Mouse (Mus musculus) lung, postnatal 36 days (tissue): Measurements from ENCODE around the gene Prps1l3.

ENCODE experiments used
- DNase-seq: peaks from one replicate; pipeline ENCODE4 v3.0.0; 2022; ENCODE audit warnings: mixed read lengths

The Prps1l3 gene

DNA sequence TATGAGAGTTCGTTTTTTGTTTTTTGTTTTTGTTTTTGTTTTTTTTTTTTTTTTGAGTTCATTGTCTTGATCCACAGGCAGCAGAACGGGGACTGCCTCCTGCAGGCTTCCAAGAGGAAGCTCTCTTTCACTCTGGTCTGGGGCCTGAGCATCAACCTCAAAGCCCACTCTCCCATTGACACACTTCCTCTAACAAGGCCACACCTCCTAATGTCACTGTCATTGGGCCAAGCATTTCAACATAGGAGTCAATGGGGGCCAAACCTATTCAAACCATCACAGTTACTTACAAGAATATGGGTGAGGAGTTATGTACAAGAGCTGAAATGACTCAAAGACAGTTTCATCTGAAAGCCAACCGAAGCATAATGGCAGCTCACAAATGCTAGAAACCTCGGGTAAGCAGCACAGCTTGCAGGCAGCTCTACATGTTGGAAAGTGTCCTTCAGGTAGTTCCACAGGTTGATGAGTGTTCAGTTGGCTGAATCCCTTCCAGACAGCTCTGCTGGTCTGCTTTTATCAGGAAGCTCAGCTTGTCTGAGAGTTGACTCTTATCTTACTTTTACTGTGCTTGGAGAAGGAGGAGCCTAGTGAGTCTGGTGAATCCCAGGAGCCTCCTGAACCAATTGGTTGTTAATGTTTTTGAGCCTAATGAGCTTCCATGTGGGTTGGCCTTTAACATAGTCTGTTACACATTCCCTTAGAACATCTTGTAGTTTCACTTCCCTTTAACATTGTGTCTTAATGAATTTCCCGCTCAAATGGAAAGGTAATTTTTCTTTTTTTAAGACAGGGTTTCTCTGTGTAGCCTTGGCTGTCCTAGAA lies 13.7 kb downstream of the Prps1l3 start:
- peak; percentile 42 for DNase-seq

DNA sequence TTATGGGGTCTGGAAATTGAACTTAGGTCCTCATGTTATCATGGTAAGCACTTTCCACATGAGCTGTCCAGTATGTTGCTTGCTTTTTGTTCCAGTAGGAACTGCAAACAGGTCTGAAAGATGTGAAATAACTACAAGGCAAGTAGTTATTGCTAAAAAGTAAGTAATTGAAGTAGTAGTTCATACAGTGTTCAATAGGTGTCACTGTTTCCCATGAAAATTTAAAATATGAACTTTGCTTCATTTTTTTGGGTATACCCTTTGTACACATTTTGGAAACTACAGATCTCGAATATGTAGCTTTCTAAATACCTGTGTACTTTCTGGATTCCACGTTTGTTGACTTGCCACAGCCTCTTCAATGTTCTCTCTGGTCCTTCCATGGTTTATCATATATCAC lies 28.4 kb downstream of the Prps1l3 start:
- no peak for DNase-seq

DNA sequence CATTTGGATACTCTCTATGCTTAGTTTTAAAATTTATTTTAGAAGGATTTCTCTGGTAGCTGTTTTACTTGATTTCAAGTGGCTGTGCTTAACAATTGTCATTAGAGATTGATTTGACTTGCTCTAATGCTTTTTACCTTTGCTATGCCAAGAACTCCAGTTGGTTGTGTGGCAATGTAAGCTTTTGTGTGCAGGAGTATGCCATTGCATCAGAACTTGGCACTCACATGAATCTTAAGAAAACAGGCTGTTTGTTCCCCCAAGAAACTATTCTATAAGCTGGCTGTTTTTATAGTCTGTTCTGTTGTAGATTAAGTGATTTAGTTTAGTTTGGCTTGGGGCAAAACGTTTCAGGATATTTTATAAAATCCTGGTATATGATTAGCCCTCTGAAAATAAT lies 45.2 kb downstream of the Prps1l3 start:
- peak; percentile 44 for DNase-seq

DNA sequence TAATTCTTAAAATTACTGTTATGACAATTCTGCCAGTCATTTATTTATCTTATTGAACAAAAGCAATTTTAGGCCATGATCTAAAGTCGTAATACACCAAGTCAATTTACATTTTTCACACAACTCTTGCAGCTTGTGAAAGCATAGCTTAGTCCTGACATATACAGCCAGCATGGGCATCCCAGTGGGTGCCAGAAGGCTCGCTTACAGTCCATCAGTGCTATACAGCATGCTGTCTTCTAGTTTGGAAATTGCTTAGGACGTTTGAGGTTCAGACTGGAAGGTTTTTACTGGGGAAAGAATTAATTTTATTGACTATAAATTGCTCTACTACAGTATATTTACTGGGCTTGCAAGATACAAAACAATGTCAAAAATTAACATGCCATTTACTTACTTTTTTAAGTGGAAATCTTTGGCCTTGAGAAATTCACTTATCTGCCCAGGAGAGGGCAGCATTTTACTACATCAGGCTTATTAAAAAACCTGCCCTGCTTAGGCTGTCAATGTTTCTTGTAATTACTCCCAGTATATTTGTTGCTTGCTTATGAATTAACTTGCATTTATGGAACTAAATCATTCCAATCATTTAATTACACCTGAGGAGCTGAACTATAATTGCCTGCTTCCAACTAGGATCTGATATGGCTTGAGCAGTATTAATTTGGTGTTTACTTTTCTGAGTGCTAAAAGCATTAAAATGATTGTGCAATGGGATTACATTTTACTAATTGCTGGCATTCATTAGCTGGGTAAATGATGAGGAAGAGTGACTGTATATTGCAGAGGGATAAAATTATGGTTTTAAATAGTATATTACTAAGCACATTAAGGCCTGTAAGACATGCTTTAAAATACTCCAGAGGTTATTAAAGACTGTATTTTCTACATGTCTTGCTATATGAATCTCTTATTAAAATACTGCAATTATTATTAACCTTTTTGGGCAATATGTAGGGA lies 51.2 kb downstream of the Prps1l3 start:
- peak; percentile 49 for DNase-seq

DNA sequence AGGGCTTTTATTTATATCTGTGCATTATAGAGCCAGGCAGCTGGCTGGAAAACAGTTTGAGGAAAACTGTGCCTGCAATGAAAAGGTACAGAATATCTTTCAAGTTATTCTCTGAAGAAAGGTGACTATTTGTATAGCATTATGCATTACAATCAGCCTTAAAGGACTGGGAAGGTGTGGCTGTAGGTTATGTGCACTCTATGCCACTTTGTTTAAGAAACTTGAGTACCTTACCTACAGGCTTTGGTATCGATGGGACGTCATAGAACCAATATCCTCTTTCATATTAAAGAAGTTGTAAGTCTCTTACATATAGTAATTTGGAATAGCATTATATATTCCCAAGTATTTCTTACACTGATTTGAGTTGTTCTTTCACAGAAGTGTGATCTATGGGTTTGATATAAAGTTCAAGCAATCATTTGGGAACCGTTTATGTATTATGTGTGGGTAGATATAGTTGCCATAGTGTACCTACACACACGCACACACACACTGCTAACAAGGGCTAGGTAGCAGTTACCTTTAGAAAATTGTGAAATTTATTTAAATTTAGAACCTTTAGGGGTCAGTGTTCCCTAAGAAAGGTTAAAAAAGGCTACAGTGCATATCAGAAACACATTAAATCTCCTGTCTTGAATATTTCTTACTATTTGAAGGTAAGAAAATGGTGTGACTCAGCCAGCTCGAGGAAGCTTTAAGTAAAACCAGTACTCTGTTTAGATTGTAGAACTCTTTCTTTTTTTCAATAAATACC lies 55.3 kb downstream of the Prps1l3 start:
- DNase-seq = no peak
